27 mouse cellular contexts compared by ENCODE assay signal in genomic region chr10:42261103-42261502, GRCm38 (mm10). TPM values are rescaled to one million over a fixed set of nuclear protein-coding genes. Genes with fewer than 3 reads are reported as not detected.
DNase-seq lines count a peak whose midpoint lies in the region; ATAC-seq and TF ChIP-seq lines count a peak whose summit lies in the region.
"Had no signal": no experiment of that assay in that cellular context is flagged by ENCODE, and none has a peak within 500 bp of the region (broad histone marks: within the 10 kb centered on the region; RNA-seq: fewer than 3 reads in every experiment).

No protein-coding gene starts in this region.

- H3K9ac ChIP-seq in heart, embryonic 12.5 days, result no peak overlapping the region
- H3K9ac ChIP-seq in heart, adult 2 months (ENCODE audit: low read depth, low read length), result no peak overlapping the region
- H3K9ac ChIP-seq in midbrain, embryonic 11.5 days (ENCODE audit: low read length), result no peak overlapping the region
- no peak overlapping the region for H3K9ac ChIP-seq in midbrain, embryonic 14.5 days (replicated peaks; ENCODE audit: low read length)
- H3K9ac ChIP-seq in liver, embryonic 14.5 days (replicated peaks), result peak overlapping the region; percentile 76
- H3K9ac ChIP-seq in hindbrain, postnatal 0 days (replicated peaks; ENCODE audit: low read length), result no peak overlapping the region
- H3K9ac ChIP-seq: embryonic facial prominence, embryonic 13.5 days; hindbrain, embryonic 15.5 days; intestine, embryonic 15.5 days; limb, embryonic 12.5 days; neural tube, embryonic 15.5 days; stomach, embryonic 15.5 days had no signal

- WGBS in heart, embryonic 12.5 days, result 85% methylated on average over 8 of the region's 8 CpGs
- WGBS in heart, adult 2 months, result 87% methylated on average over 8 of the region's 8 CpGs
- WGBS in midbrain, embryonic 11.5 days, result 92% methylated on average over 8 of the region's 8 CpGs
- WGBS in midbrain, embryonic 14.5 days, result 93% methylated on average over 8 of the region's 8 CpGs
- WGBS in liver, embryonic 14.5 days (ENCODE audit: insufficient replicate concordance), result 80% methylated on average over 8 of the region's 8 CpGs
- WGBS in hindbrain, postnatal 0 days, result 93% methylated on average over 8 of the region's 8 CpGs

- no peak for TF ChIP-seq POLR2A in heart, adult 2 months (IDR thresholded peaks at IDR 0.05; ENCODE audit: insufficient read depth, low read depth, low read length)

- H3K79me2 ChIP-seq in heart, adult 2 months (replicated peaks; ENCODE audit: control insufficient read depth, insufficient read depth, low read length), result peaks cover 17% of the 10 kb centered on the region

- H3K4me1 ChIP-seq in heart, embryonic 12.5 days (replicated peaks), result peaks cover 29% of the 10 kb centered on the region
- peaks cover 11% of the 10 kb centered on the region for H3K4me1 ChIP-seq in heart, adult 2 months (ENCODE audit: control insufficient read depth, insufficient read depth, low read length)
- no peaks in the 10 kb centered on the region for H3K4me1 ChIP-seq in midbrain, embryonic 11.5 days (ENCODE audit: control insufficient read depth, insufficient read depth, low read length)
- no peaks in the 10 kb centered on the region for H3K4me1 ChIP-seq in midbrain, embryonic 14.5 days (ENCODE audit: control insufficient read depth, insufficient read depth, low read length)
- peaks cover 65 to 76% of the 10 kb centered on the region in 2 experiments for H3K4me1 ChIP-seq in liver, embryonic 14.5 days (replicated peaks; ENCODE audit: control insufficient read depth in 2 of 2, insufficient read depth in 2 of 2, low read length in 1 of 2)
- H3K4me1 ChIP-seq in hindbrain, postnatal 0 days (ENCODE audit: insufficient read depth, low read length), result no peaks in the 10 kb centered on the region
- H3K4me1 ChIP-seq: hindbrain, embryonic 15.5 days; intestine, embryonic 15.5 days; neural tube, embryonic 15.5 days; stomach, embryonic 15.5 days had no signal

- H3K4me2 ChIP-seq in heart, embryonic 12.5 days, result no peak overlapping the region
- H3K4me2 ChIP-seq in midbrain, embryonic 11.5 days, result no peak overlapping the region
- H3K4me2 ChIP-seq in midbrain, embryonic 14.5 days (ENCODE audit: low read length), result no peak overlapping the region
- H3K4me2 ChIP-seq in liver, embryonic 14.5 days (ENCODE audit: low read depth), result peak overlapping the region; percentile 76
- no peak overlapping the region for H3K4me2 ChIP-seq in hindbrain, postnatal 0 days (ENCODE audit: low read depth, low read length)
- H3K4me2 ChIP-seq: embryonic facial prominence, embryonic 13.5 days; hindbrain, embryonic 15.5 days; intestine, embryonic 15.5 days; limb, embryonic 12.5 days; neural tube, embryonic 15.5 days; stomach, embryonic 15.5 days had no signal

- TF ChIP-seq CTCF in heart, adult 2 months (IDR thresholded peaks at IDR 0.05), result no peak
- TF ChIP-seq CTCF in liver, embryonic 14.5 days (IDR thresholded peaks at IDR 0.05; ENCODE audit: low read depth), result no peak
- TF ChIP-seq CTCF in hindbrain, postnatal 0 days (IDR thresholded peaks at IDR 0.05; ENCODE audit: low read depth), result no peak

- no peak for DNase-seq in heart, adult 2 months
- peak; percentile 70 for DNase-seq in midbrain, embryonic 11.5 days (ENCODE audit: low spot score, missing footprints)
- no peak for DNase-seq in midbrain, embryonic 14.5 days
- DNase-seq in liver, embryonic 14.5 days (ENCODE audit: low read depth in 3 of 3, low spot score in 3 of 3), result no peak
- DNase-seq in hindbrain, postnatal 0 days (ENCODE audit: low spot score), result no peak
- DNase-seq in left cerebral cortex, adult 9 months (ENCODE audit: low spot score in 2 of 2), result no peak
- DNase-seq: adrenal gland, adult 2 months; B cell, adult 2 months; cerebellum, adult 18-20 months; cerebellum, postnatal 14 days; gastrocnemius, postnatal 25 days; kidney, adult 9 months; kidney, postnatal 25 days; lung, adult 2 months; lung, postnatal 14 days; thymus, postnatal 36 days had no signal

- intact Hi-C loops in heart, adult 2 months (cut with DNase I), result no loop called here

- no peak for ATAC-seq in heart, embryonic 12.5 days (ENCODE audit: insufficient number of reproducible peaks, low FRiP score)
- no peak for ATAC-seq in midbrain, embryonic 11.5 days (ENCODE audit: low FRiP score)
- no peak for ATAC-seq in midbrain, embryonic 14.5 days (ENCODE audit: low FRiP score, low TSS enrichment)
- no peak for ATAC-seq in liver, embryonic 14.5 days (ENCODE audit: insufficient read depth)
- no peak for ATAC-seq in hindbrain, postnatal 0 days
- ATAC-seq: forebrain, embryonic 16.5 days; midbrain, embryonic 16.5 days had no signal

- H3K27ac ChIP-seq in heart, embryonic 12.5 days (ENCODE audit: poor library complexity, severe bottlenecking), result peak overlapping the region; percentile 48; the same call in 1 of the 2 replicates
- H3K27ac ChIP-seq in heart, adult 2 months, result no peak overlapping the region
- no peak overlapping the region for H3K27ac ChIP-seq in midbrain, embryonic 11.5 days (ENCODE audit: low read depth, low read length)
- no peak overlapping the region for H3K27ac ChIP-seq in midbrain, embryonic 14.5 days (replicated peaks; ENCODE audit: low read depth, low read length)
- peak overlapping the region; percentile 98 for H3K27ac ChIP-seq in liver, embryonic 14.5 days
- no peak overlapping the region for H3K27ac ChIP-seq in hindbrain, postnatal 0 days
- H3K27ac ChIP-seq: embryonic facial prominence, embryonic 13.5 days; hindbrain, embryonic 15.5 days; intestine, embryonic 15.5 days; layer of hippocampus, adult 2 months; limb, embryonic 12.5 days; neural tube, embryonic 15.5 days; stomach, embryonic 15.5 days had no signal

- no peak overlapping the region for H3K4me3 ChIP-seq in heart, embryonic 12.5 days
- no peak overlapping the region for H3K4me3 ChIP-seq in heart, adult 2 months
- H3K4me3 ChIP-seq in midbrain, embryonic 11.5 days (ENCODE audit: low read depth, low read length), result no peak overlapping the region
- H3K4me3 ChIP-seq in midbrain, embryonic 14.5 days (replicated peaks; ENCODE audit: low read depth, low read length), result no peak overlapping the region
- peak overlapping the region; percentile 38 to 51; a peak in 3 of 4 replicates for H3K4me3 ChIP-seq in liver, embryonic 14.5 days (ENCODE audit: insufficient read depth in 1 of 2, low read depth in 2 of 2, low read length in 2 of 2)
- no peak overlapping the region for H3K4me3 ChIP-seq in hindbrain, postnatal 0 days (ENCODE audit: low read length)
- H3K4me3 ChIP-seq: embryonic facial prominence, embryonic 13.5 days; hindbrain, embryonic 15.5 days; intestine, embryonic 15.5 days; layer of hippocampus, adult 2 months; limb, embryonic 12.5 days; neural tube, embryonic 15.5 days; stomach, embryonic 15.5 days had no signal

- H3K27me3 ChIP-seq in heart, embryonic 12.5 days (replicated peaks), result no peaks in the 10 kb centered on the region
- H3K27me3 ChIP-seq in heart, adult 2 months (ENCODE audit: control insufficient read depth, insufficient read depth, low read length), result no peaks in the 10 kb centered on the region
- no peaks in the 10 kb centered on the region for H3K27me3 ChIP-seq in midbrain, embryonic 11.5 days (ENCODE audit: control insufficient read depth, insufficient read depth, low read length)
- no peaks in the 10 kb centered on the region for H3K27me3 ChIP-seq in midbrain, embryonic 14.5 days (ENCODE audit: control insufficient read depth, insufficient read depth, low read length)
- H3K27me3 ChIP-seq in liver, embryonic 14.5 days (ENCODE audit: control insufficient read depth, insufficient read depth, low read length), result no peaks in the 10 kb centered on the region
- no peaks in the 10 kb centered on the region for H3K27me3 ChIP-seq in hindbrain, postnatal 0 days (ENCODE audit: insufficient read depth, low read length)
- H3K27me3 ChIP-seq: CH12.LX; embryonic facial prominence, embryonic 13.5 days; hindbrain, embryonic 15.5 days; intestine, embryonic 15.5 days; limb, embryonic 12.5 days; neural tube, embryonic 15.5 days; stomach, embryonic 15.5 days had no signal

- 0 out of 2 replicates have a peak, but pooled peaks cover 3% of the 10 kb centered on the region for H3K9me3 ChIP-seq in heart, embryonic 12.5 days (replicated peaks)
- H3K9me3 ChIP-seq in midbrain, embryonic 11.5 days (ENCODE audit: control insufficient read depth, low read length), result no peaks in the 10 kb centered on the region
- no peaks in the 10 kb centered on the region for H3K9me3 ChIP-seq in midbrain, embryonic 14.5 days (ENCODE audit: control insufficient read depth, low read length)
- peaks cover 2% of the 10 kb centered on the region for H3K9me3 ChIP-seq in liver, embryonic 14.5 days (ENCODE audit: control insufficient read depth, low read length)
- H3K9me3 ChIP-seq in hindbrain, postnatal 0 days (ENCODE audit: low read length), result no peaks in the 10 kb centered on the region
- H3K9me3 ChIP-seq: embryonic facial prominence, embryonic 13.5 days; hindbrain, embryonic 15.5 days; intestine, embryonic 15.5 days; limb, embryonic 12.5 days; neural tube, embryonic 15.5 days; stomach, embryonic 15.5 days had no signal

- no peak for TF ChIP-seq EP300 in heart, adult 2 months (IDR thresholded peaks at IDR 0.05; ENCODE audit: insufficient read depth, low read depth, low read length)
- no peak for TF ChIP-seq EP300 in liver, embryonic 14.5 days (IDR thresholded peaks at IDR 0.05; ENCODE audit: low read depth)

- H3K36me3 ChIP-seq in heart, embryonic 12.5 days, result peaks cover 31% of the 10 kb centered on the region
- peaks cover 34% of the 10 kb centered on the region for H3K36me3 ChIP-seq in heart, adult 2 months (ENCODE audit: control insufficient read depth, insufficient read depth, low read length)
- peaks cover under 1% of the 10 kb centered on the region; the same call in 1 of the 2 replicates for H3K36me3 ChIP-seq in midbrain, embryonic 11.5 days (ENCODE audit: control insufficient read depth, insufficient read depth, low read length)
- peaks cover 6% of the 10 kb centered on the region; the same call in 1 of the 2 replicates for H3K36me3 ChIP-seq in midbrain, embryonic 14.5 days (ENCODE audit: control insufficient read depth, insufficient read depth, low read length)
- H3K36me3 ChIP-seq in liver, embryonic 14.5 days (replicated peaks; ENCODE audit: control insufficient read depth, insufficient read depth, low read depth), result peaks cover 85% of the 10 kb centered on the region
- peaks cover 7% of the 10 kb centered on the region for H3K36me3 ChIP-seq in hindbrain, postnatal 0 days (ENCODE audit: insufficient read depth, low read length)

RNA-seq across cellular contexts. Expression of gene Foxo3, which starts 15.5 kb away (rescaled TPM):
- polyA plus RNA-seq in heart, embryonic 12.5 days (2016; fragmentation: Nextera tagmentation; extraction: Ambion mirVana), result 4.5 and 5.8 TPM in 2 replicates
- total RNA-seq in heart, adult 2 months (2021), result 10 to 100 TPM; 72.5 to 89.5 TPM
- 26.7 and 32.7 TPM in 2 replicates for polyA plus RNA-seq in heart, adult 2 months (2012; rRNA removed)
- 4.0 and 4.6 TPM in 2 replicates for polyA plus RNA-seq in midbrain, embryonic 11.5 days (2014; fragmentation: Nextera tagmentation; extraction: Ambion mirVana)
- 6.0 and 8.3 TPM in 2 replicates for polyA plus RNA-seq in midbrain, embryonic 14.5 days (2014; fragmentation: Nextera tagmentation; extraction: Ambion mirVana)
- polyA plus RNA-seq in liver, embryonic 14.5 days (2012; rRNA removed), result 15.6 and 15.9 TPM in 2 replicates
- polyA plus RNA-seq in liver, embryonic 14.5 days (2014; fragmentation: Nextera tagmentation; extraction: Ambion mirVana), result 17.6 and 19.3 TPM in 2 replicates
- total RNA-seq in hindbrain, postnatal 0 days (2014; rRNA removed), result 54.7 and 59.2 TPM in 2 replicates
- polyA plus RNA-seq in hindbrain, postnatal 0 days (2015; fragmentation: Nextera tagmentation; extraction: Ambion mirVana), result 8.4 and 8.6 TPM in 2 replicates

Comparison
In these comparisons a context has a peak if more than half of its experiments do, and no peak if none do; other contexts are left out.
1. H3K27ac ChIP-seq: peak in heart, embryonic 12.5 days (single experiment) and liver, embryonic 14.5 days (single experiment); none in heart, adult 2 months (single experiment), midbrain, embryonic 11.5 days (single experiment), midbrain, embryonic 14.5 days (single experiment) and hindbrain, postnatal 0 days (single experiment).
2. H3K4me3 ChIP-seq: peak in liver, embryonic 14.5 days (2 of 2); none in heart, embryonic 12.5 days (single experiment), heart, adult 2 months (single experiment), midbrain, embryonic 11.5 days (single experiment), midbrain, embryonic 14.5 days (single experiment) and hindbrain, postnatal 0 days (single experiment).